Mouse (Mus musculus): ENCODE measurements around the gene Crip2.

The Crip2 gene

DNA sequence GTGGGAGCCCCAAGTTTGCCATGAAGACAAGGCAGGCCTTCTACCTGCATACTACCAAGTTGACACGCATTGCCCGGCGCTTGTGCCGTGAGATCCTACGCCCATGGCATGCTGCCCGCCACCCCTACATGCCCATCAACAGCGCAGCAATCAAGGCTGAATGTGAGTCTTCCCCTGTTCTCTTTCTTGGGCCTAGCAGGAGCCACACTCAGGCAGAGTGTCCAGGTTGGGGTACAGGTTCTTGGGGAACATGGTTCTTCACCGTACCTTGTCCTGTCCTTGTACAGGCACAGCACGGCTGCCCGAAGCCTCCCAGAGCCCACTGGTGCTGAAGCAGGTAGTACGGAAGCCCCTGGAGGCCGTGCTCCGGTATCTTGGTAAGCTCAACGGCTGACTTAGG, 8.4 kb upstream of the Crip2 start:
- DNase-seq (ENCODE audit: low spot score): no peak

- DNase-seq (ENCODE audit: low spot score): no peak
Measured at GRCm38 (mm10) chr12:113132567-113132966, 7.5 kb upstream of the Crip2 start.

DNA sequence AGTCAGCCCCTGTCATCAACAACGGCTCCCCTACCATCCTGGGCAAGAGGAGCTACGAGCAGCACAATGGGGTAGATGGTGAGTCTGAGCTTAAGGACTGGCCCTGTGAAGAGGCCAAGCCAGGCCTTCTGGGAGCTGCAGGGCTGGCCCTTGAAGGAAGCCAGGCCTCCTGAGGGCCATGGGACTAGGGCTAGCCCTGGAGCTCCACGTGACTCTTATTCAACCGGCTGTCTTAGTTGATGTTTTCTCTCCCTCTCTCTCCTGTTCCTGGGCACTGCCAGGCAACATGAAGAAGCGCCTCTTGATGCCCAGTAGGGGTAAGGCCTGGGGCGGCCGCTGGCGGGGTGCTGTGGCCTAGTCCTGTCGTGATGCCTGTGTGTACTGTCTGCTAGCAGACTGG, 6.8 kb upstream of the Crip2 start:
- no peak for DNase-seq (ENCODE audit: low spot score)

GRCm38 (mm10) chr12:113133861-113134403, 6.1 kb upstream of the Crip2 start:
- no peak for DNase-seq (ENCODE audit: low spot score)

DNA sequence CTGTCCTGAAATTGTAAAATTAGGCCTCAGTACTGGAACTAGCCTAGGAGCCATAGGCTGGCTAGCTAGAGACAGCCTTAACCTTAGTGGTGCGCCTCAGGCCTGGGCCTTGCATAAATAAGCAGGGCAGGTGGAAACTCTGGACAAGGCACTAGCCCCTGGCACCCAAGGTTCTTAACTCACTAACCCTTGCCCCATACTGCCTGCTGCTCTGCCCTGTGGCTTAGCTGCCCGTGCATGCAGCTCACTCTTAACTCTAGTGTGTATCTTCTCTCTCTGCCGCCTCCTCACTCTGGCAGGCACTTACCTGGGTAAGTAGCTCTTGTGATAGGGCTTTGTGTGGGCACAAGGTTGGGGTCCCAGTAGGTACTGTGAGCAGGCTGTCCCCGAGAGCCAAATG, 5.5 kb upstream of the Crip2 start:
- no peak for DNase-seq (ENCODE audit: low spot score)

GRCm38 (mm10) chr12:113135401-113135800, 4.6 kb upstream of the Crip2 start:
- DNase-seq (ENCODE audit: low spot score): no peak

DNA sequence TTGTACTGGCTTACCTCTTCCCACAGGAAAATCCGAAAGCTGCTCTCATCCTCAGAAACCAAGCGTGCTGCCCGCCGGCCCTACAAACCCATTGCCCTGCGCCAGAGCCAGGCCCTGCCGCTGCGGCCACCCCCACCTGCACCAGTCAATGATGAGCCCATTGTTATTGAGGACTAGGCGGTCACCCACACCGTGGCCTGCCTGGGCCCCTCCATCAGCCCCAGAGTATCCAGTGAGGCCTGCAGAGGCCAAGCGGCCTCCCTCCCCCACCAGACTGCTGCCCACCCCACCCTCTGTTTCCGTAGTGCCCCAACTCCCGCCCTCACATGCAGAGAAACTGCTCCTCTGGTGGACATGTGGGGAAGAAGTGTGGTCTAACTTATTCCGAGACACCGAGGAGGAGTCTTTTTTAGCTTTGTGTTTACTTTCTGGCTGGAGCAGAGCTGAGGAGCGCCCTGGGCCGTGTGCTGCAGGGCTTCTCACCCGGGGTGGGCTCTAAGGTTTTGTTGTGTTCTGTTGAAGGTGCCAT, 3.5 kb upstream of the Crip2 start:
- DNase-seq (ENCODE audit: low spot score): no peak

DNA sequence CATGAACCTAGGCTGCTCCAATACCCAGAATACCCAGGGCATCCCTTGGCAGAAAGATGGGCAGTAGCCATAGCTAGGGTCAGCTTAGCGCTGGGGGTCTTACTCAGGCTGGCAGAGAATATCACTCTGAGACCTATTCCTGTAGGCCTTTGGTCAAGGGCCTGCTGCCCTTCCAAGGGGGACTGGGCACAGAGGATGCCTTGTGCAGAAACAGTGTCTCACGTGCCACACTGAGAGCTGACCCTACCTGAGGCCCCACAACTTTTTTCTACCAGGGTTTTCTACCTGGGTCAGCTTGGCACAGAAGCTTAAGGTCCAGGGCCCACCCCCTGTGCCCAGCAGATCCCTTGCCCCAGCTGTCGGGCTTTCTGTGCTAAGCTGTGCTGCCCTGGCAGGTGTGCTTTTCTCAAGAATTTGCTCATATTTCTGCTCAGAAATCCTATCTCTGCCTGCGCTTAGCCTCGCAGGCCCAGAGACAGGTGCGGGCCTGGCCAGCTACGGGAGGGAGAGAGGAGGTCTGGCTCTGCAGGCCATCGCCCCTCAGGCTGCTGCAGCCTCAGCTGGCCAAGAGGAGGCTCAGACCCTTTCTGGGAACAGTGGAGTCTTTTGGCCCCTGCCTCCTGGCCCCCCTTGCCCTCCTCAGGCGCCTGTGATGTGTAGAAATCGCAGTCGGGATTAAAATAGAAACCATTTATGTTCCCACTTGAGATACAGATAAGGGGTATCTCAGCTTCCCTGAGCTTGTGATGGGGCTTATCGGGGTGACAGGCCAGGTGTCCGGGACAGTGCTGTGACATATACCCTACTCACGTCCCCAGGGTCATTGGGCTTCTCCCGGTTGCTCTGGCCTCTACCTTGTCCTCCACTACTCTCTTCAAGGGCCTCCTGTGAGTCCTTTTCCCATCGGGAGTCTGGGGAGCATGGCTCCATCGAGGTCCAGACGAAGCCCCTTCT, 2.5 kb upstream of the Crip2 start:
- DNase-seq (ENCODE audit: low spot score): no peak

DNA sequence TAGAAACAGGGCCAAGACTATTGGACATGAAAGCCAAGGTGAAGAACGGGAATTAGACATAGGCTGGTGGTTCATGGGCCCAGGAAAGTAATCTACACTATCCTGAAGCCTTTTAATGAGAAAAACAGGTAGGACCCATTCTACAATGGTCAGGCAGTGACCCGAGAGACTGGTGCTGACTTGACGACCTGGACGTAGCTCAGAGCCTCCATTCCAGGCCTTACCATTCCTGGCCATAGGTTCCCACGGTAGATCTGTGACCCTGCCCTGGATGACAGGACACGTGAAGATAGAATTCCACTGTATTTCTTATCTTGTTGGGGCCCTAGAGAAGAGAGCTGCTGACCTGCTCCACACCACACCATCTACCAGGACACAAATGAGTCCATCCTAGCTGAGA, 1.7 kb upstream of the Crip2 start:
- no peak for DNase-seq (ENCODE audit: low spot score)

GRCm38 (mm10) chr12:113138901-113139864, 853 bp upstream of the Crip2 start:
- no peak for DNase-seq (ENCODE audit: low spot score)

- no peak for DNase-seq (ENCODE audit: low spot score)
Measured at GRCm38 (mm10) chr12:113140616-113141411, 778 bp downstream of the Crip2 start.

DNA sequence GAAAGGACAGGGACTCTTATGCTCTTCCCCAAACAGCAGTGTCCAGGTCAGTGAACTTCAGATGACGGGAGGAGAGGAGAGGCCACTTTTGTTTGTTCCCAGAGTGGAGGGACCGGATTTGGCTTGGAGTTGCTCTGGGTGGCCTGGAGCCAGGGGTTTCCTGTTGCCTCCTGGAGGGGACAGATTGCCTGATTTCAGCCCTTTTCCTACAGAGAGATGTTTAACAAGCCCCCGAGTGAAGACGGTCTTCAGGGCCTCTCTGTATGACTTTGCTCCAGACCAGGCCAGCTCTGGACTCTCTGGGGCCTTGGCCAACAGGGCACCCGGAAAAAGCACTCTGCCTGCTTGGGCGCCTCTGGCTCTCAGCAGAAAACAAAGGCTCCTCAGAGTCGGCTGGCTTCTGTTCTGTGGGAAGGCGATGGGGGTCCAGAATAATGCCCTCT, 1.5 kb downstream of the Crip2 start:
- no peak for DNase-seq (ENCODE audit: low spot score)

DNA sequence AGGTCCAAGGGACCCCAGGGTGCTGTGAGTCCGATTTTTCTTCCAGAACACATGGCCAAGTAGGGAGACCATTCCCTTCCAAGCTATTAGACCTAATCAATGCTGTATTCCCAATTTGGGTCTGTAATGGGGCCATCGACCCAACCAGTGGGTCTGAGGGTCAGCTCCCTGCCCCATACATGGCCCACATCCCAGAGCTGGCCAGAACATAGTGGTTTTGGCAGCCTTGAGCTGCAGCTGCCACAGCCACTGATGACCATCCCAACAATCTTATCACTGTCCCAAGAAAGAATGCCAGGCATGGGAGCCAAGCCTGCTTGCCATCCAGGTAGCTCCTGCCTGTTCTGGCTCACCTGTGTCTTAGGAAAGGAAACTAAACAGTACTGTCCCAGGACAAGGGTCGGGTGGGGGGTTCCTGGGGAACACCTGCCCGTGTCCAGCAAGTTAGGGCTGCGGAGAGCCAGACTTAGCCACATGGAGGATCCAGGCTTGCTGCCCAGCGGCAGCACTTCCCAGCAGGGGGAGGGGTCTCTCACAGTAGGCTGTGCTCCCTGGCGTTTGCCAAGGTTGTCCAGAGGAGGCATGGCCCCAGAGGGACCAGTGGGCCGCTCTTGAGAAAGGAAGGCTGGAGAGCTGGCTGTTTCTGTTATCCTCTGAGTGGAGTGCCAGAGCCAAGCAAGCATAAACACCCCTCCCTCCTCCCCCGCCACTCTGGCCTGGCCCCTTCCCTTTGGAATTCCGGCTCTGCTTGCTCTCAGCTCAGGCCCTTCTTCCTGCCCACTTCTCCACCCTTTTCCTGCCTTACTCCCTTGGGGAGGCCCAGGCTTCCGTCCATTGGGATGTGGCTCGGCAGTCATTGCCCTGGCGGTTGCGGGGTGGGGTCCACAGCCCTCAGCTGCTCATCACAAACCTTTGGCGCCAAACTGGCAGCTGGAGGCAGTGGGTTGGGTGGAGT, 2.3 kb downstream of the Crip2 start:
- DNase-seq (ENCODE audit: low spot score): no peak

DNA sequence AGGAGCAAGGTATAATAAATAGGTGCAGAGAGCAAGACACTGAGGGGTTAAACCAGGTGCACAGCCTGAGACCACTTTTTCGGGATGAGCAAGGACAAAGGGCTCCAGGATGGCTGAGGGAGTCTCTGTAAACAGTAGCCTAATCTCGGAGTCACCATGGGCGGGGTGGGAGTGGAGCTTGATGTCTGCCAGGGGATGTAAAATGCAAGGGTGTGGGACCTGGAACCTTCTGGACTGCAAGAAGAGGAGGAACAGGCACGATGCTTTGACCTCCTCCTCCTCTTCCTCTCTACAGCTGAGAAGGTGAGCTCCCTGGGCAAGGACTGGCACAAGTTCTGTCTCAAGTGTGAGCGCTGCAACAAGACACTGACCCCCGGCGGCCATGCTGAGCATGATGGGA, 3.1 kb downstream of the Crip2 start:
- DNase-seq (ENCODE audit: low spot score): no peak

DNA sequence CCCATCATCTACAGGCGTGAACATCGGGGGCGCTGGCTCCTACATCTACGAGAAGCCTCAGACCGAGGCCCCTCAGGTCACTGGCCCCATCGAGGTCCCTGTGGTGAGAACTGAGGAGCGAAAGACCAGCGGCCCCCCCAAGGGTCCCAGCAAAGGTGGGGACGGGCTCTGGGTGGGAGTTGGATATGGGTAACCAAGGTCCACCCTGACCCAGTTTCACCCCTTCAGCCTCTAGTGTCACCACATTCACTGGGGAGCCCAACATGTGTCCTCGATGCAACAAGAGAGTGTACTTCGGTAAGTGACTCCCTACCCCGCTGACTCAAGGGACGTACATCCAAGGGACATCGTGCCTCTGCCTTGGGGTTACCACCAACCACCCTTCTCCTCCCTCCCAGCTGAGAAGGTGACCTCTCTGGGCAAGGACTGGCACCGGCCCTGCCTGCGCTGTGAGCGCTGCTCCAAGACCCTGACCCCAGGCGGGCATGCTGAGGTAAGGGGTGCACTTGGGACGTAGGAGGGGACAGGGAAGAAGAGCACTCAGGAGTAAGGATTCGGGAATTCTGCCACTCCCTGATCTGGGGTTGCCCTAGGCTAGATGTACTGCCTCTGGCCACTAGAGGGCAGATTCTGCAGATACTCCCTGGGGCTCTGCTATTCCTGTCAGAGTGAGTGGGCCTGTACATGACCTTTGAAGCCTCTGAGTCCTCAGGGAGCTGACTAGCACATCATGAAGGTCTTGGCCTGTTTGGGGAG, 4.1 kb downstream of the Crip2 start:
- DNase-seq (ENCODE audit: low spot score): no peak

GRCm38 (mm10) chr12:113144886-113145285, 4.8 kb downstream of the Crip2 start:
- DNase-seq (ENCODE audit: low spot score): no peak

DNA sequence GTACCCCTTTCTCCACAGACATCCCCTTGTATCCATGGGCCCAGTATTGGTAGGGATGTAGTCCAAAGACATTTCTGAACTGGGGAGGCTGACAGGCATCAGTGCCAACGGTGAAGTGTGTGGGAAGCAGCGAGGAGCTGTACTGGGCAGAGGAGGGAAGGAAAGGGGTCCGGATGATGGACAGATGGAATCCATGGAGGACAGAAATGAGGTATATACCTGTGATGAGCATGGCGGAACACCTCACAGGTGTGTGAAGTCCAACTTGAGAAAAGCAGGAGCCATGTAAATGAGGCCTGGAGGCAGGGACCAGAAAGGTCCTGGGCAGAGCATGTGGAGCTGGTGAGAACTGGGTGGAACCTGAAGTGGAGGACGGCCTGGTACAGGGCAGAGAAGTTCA, 5.6 kb downstream of the Crip2 start:
- no peak for DNase-seq (ENCODE audit: low spot score)

GRCm38 (mm10) chr12:113146112-113147057, 6.3 kb downstream of the Crip2 start, which contains the start of gene Crip1:
Gene Crip1 (plus strand): TSS chr12:113146316.
- no peak for DNase-seq (ENCODE audit: low spot score)

All from layer of hippocampus, adult 9-10 months (tissue).